Mouse (Mus musculus): Measurements from ENCODE around the gene Cntnap4.
A peak's percentile ranks its signal among the peaks of the same experiment; 100 is the strongest.
"Not testable (repeated sequence)": the region's sequence is repeated elsewhere in the genome, so short reads cannot be mapped to it uniquely, and the experiment has no call there.

Gene Cntnap4

DNA sequence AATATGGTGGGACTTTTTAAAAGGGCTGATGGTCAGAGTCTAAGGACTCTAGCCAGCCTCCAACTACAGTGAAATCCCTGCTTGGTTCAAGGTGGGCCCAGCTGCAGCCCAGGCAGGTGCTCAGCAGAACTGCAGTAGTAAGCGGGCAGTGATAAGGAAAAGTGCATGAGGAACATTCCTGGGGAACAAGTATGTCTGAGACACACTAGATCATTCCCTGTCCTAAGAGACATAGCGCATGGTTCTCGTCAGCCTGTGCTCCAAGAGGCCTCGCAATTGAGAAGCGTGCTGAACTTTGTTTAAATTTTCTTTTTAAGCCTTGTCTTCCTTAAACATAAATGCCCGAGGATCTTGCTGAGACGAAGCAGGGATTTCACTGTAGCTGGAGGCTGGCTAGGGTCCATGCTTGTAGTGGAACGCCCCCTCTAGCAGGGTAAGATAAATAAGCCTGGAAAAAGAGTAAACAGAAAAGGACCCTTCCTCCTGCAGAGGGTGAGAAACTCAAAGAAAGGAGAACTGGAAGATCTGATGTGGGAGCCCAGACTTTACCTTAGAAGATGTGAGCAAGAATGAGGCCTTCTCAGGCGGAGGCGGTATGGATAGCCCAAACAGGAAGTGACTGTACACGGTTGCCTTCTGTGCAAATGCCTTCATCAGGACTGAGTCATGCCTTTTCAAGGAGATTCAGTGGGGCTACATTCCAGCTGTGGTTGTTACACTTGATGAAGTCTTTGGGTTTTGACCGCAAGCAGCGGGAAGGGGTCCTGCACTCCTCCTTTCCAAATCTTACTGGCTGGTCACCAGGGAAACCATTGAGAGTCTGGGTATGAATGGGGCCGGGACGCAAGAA is 161.0 kb downstream of the Cntnap4 start:
- no peak for DNase-seq

DNA sequence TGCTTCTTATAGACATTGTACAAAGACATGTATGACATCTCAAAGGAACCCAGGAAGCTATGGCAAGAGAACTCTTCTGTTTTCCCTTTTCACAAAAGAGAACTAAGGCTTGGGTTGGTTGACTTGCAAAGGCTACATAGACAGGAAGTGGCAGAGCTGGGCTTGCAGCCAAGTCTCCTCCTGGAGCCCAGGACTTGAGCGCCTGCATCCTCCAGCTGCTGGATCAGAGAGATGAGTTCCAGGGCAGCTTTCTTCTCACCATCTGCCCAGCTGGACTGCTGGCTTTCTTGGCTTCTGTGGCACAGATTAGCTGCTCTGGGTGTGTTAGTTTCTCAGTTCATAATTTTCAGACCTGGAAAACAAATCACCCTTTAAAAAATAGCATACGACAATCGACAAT is 165.7 kb downstream of the Cntnap4 start:
- peak; percentile 29 to 46 for DNase-seq

DNA sequence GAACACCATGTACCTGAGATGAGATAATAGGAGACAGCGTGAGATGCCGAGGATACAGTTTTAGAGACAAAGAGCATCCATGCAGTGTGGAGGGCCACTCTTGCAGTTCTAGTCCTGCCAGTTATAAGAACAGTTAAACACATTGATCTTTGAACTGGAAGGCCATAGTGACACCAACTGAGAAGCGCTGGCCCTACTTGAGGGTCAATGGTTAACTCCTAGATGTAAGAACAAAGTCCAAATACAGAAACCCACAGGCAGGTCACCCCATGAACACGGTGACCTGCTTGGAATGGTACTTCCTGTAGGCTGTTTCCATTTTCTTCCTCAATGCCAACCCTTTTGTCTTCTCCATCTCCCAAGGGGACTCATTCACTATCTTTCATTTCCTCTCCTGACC is 173.5 kb downstream of the Cntnap4 start:
- DNase-seq, result no peak

DNA sequence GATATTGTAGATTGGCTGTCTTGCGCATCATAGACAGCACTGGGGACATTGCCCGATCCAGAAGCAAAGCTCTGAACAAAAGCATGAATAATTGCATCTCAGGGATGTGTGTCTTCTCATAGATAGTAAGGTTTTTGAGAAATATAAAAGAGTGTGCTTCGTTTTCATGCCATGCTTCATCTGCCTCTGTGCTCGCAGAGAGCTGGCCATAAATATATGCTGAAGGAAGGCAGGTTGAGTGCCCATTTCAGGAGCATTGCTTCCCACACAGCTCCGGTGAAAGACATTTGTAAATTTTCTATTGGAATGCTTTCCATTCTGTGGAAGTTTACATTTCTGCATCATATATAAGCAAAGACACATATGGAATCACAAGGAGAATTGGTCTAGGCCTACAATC is 177.5 kb downstream of the Cntnap4 start:
- DNase-seq, result no peak

DNA sequence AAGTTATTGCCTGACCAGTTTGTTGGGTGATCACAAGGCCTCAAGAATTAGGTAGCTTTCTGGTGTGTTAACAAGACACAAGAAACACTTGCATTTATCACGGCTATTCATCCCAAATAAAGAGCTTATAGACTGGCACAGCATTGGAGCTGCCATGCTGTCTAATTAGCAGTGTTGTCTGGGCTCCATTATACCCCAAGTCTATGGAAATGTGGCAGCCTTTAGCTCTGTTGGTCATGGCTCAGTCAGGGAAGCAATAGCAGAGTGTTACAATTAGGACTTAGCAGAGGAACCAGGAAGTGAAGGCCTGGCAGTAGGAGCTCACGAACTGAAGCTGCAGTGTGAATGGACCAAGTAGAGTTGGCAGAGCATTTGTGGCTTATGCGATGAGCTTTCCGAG is 185.3 kb downstream of the Cntnap4 start:
- DNase-seq, result no peak

DNA sequence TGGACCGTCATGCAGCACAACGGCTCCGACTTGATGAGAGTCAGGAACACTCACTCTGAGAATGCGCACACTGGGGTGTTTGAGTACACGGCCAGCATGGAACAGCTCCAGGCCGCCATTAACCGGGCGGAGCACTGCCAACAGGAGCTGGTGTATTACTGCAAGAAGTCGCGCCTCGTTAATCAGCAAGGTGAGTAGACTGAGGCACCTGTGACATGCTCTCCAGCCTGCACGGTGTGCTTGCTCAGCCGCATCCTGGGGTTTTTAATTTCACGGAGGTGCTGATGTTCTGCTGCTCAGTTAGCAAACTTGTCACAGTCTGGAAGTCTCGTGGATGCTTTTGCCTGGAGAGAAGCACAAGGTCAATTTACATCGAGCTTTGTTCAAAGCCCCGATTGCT is 233.2 kb downstream of the Cntnap4 start:
- no peak for DNase-seq

DNA sequence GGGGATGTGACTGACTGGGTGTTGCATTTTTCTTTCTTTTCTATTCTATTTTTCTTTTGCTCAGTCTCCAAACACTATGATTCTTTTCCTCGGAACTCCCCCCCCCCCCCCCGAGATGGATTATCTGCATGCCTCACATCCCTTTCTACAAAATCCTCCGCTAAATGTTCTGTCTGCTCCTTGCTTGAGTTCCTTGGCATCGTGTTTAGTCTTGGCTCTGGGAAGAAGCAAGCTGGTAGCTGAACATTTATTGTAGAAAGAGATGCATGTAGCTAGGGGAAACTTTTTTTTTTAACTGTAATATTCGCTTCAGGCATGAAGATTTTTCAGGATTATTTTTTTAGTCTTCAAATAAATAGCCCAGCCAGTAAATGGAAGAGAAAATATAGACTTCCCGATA is 239.5 kb downstream of the Cntnap4 start:
- DNase-seq, result no peak

DNA sequence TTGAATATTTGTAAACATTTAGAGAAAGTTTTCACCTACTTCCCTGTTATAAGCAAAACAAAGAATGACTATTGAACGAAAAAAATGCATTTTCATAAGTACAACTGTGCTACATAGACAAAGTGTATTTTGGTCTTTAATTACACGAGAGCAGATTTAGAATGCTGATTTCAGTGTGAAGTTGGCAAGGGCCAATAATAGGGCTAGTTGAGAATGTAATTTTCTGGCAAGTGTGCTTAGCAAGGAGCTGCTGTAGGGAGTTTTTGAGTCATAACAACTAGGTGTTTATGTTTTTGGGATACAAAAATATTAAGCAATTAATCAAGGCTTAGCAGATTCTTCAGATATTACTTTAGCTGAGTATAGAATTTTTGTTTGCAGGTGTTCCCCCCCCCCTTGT is 271.2 kb downstream of the Cntnap4 start:
- peak in 1 of 2 experiments; percentile 11 for DNase-seq

DNA sequence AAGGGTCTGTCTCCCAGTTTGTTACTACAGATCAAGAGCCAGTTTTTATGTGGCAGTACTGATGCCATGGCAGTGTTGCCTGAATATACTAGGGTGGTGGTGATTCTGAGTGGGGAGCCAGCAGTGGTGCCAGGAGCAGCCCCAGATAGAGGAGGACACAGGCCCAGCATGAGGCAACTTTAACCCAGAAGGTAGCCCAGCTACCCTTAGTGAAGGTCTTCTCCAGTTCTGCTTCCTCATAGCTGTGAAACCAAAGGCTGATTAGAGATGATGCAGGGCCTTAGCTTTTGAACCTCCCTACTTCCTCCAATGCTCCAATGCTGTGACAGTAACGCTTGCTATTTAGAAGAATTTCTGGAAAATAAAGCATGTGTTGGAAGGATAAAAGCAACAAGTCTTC is 279.7 kb downstream of the Cntnap4 start:
- DNase-seq, result not testable (repeated sequence)

DNA sequence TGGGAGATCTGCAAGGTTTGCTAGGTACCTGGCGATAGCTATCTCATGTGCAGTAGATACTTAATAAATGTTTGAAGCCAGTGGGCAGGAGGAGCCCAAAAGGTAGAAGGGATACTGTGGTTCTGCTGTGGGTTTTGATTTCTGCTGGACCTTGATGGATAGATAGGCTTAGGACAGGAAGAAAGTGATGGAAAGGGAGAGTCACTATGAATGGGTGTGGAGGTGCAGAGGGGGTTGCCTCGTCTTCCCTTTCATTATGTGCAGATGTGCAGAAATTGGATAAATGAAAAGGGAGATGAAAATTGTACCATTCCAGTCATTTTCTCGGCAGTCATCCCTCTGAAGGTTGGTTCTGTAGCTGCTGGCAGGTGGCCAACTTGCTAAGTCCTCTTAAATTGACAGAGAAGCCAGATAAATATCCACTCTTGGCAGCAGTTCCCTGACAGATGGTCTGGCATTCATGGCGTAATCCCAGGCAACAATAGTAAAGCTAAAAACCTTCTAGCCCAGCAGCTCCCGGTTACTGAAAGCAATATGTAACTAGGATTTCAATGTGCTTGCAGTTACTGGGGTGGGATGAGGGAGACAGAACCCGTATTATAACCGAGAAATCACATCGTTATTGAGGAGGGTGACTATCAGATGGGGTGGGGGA is 336.7 kb downstream of the Cntnap4 start:
- peak; percentile 96 to 99 for DNase-seq

DNA sequence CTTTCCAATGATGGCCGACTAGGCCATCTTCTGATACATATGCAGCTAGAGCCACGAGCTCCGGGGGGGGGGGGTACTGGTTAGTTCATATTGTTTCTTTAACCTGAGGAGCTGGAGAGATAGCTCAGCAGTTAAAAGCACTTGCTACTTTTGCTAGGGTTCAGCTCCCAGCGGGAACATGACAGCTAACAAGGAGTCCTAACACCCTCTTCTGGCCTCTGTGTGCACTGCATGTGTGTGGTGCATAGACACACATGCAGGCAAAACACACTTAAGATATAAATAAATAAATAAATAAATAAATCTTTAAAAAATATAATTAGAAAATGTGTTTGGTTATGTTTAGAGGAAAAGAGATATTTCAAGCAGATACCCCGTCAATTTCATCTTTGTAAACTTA is 339.7 kb downstream of the Cntnap4 start:
- peak; percentile 33 to 45 for DNase-seq

DNA sequence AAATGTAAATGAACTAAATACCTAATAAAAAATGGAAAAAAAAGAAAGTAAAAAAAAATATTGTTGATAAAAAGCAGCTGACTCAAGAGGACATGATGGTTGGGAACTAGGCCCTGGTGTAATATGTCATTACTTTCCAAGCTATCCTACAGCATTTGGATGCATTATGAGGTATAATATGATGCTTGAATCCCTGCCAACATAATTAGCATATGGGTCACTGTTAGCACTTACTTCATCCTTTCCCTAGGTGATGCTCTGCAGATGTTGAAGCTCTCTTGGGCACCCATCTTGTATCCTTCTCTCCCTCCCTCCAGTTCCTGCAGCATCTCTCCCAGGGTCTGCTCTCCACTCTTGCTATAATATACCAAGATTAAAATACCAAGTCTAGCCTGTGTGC is 341.6 kb downstream of the Cntnap4 start:
- no peak for DNase-seq

DNA sequence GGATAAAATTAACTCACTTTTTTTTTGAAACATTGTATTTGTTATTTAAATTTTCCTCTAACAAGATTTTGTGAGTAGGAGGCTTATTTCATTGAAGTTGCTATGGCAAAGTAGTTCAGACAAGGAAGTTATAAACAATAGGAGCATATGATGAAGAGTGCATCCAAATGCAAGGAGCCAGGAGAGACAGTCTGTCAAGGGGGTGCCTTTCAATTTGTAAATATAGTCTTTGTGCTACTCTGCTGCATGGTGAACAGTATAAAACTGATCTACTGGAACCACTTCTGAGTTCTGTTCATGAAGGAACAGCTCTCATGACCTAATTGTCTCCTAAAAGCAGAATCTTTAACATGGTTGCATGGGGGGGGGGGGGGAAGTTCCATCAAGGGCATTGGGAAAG is 352.3 kb downstream of the Cntnap4 start:
- no peak for DNase-seq

DNA sequence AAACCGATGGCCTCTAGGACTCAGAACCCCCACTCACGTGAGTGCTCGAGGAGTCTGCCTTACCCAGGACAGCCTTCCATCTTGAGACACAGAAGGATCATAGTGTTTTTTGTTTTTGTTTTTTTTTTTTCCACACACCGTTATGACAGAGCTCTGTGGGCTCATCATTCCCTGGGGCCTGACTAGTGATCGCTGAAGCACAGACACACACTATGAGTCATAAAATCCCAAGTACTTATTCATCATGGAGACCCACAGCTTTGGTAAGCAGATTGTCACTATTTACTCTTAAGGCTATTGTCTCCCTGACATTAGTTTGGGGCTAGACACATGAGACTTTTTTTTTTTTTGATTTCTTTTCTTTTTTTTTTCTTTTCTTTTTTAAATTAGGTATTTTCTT is 352.9 kb downstream of the Cntnap4 start:
- no peak for DNase-seq
